Mouse (Mus musculus) E14TG2a.4 (cell line): ENCODE data around the gene Ankrd13a.

Experiments
- H3K27me3 ChIP-seq: 2 replicates; pipeline ENCODE4 v1.6.1; 2014; ENCODE audit warnings: low read length, control low read depth; ENCODE audit not compliant: insufficient read depth
- H3K36me3 ChIP-seq: 2 replicates; pipeline ENCODE4 v1.6.1; 2014; ENCODE audit warnings: low read length, control low read depth; ENCODE audit not compliant: insufficient read depth
- H3K4me1 ChIP-seq: replicated peaks from 2 replicates; pipeline ENCODE4 v1.6.1; 2014; ENCODE audit warnings: low read depth, low read length, control low read depth
- H3K4me3 ChIP-seq: replicated peaks from 2 replicates; pipeline ENCODE4 v1.5.1; 2014; ENCODE audit warnings: mild to moderate bottlenecking, low read length
- H3K9me3 ChIP-seq: 2 replicates; pipeline ENCODE4 v1.6.1; 2014; ENCODE audit warnings: low read length, control low read depth
- CTCF ChIP-seq: conservative IDR thresholded peaks from 2 replicates; pipeline ENCODE4 v1.5.1; 2014; ENCODE audit warnings: low read length
- NANOG ChIP-seq: IDR thresholded peaks from 2 replicates; pipeline ENCODE4 v1.6.1; 2014; ENCODE audit warnings: borderline replicate concordance, low read length, mixed read lengths
- POU5F1 ChIP-seq: IDR thresholded peaks from 2 replicates; pipeline ENCODE4 v1.6.1; 2014; ENCODE audit warnings: low read length, borderline replicate concordance

The Ankrd13a gene

GRCm38 (mm10) chr5:114783405-114784163 lies 9.1 kb downstream of the Ankrd13a start:
- peaks cover 83% of the 10 kb centered on the region for H3K4me1 ChIP-seq
- H3K27me3 ChIP-seq: no peaks in the 10 kb centered on the region
- no peak overlapping the region for H3K4me3 ChIP-seq
- peaks cover 33% of the 10 kb centered on the region for H3K36me3 ChIP-seq
- H3K9me3 ChIP-seq: no peaks in the 10 kb centered on the region
- TF ChIP-seq NANOG (no peak), CTCF (no peak), POU5F1 (no peak)

- TF ChIP-seq POU5F1: no peak
- no peak for TF ChIP-seq CTCF
- no peak for TF ChIP-seq NANOG
- H3K27me3 ChIP-seq: no peaks in the 10 kb centered on the region
- no peak overlapping the region for H3K4me3 ChIP-seq
- no peaks in the 10 kb centered on the region for H3K9me3 ChIP-seq
- peaks cover 85% of the 10 kb centered on the region for H3K4me1 ChIP-seq
- peaks cover 44% of the 10 kb centered on the region for H3K36me3 ChIP-seq
Measured at GRCm38 (mm10) chr5:114784622-114785165, 10.2 kb downstream of the Ankrd13a start.

- Histone ChIP-seq H3K36me3 (peaks cover 45% of the 10 kb centered on the region), H3K4me1 (peaks cover 80% of the 10 kb centered on the region), H3K9me3 (no peaks in the 10 kb centered on the region), H3K27me3 (no peaks in the 10 kb centered on the region), H3K4me3 (0 out of 2 replicates have a peak overlapping the region, but pooled peaks have one; percentile 17)
- TF ChIP-seq POU5F1 (no peak), NANOG (no peak), CTCF (no peak)
Measured at GRCm38 (mm10) chr5:114785196-114785595, 10.7 kb downstream of the Ankrd13a start.

- H3K4me1 ChIP-seq: peaks cover 77% of the 10 kb centered on the region
- TF ChIP-seq NANOG (no peak), CTCF (no peak), POU5F1 (no peak)
- 0 out of 2 replicates have a peak overlapping the region, but pooled peaks have one; percentile 23 for H3K4me3 ChIP-seq
- H3K27me3 ChIP-seq: no peaks in the 10 kb centered on the region
- peaks cover 64% of the 10 kb centered on the region for H3K36me3 ChIP-seq
- H3K9me3 ChIP-seq: no peaks in the 10 kb centered on the region
Measured at GRCm38 (mm10) chr5:114793317-114793716, 18.8 kb downstream of the Ankrd13a start.

GRCm38 (mm10) chr5:114794609-114795008 lies 20.1 kb downstream of the Ankrd13a start:
- Histone ChIP-seq H3K4me3 (peak overlapping the region; percentile 21), H3K27me3 (no peaks in the 10 kb centered on the region), H3K4me1 (peaks cover 81% of the 10 kb centered on the region), H3K36me3 (peaks cover 61% of the 10 kb centered on the region), H3K9me3 (no peaks in the 10 kb centered on the region)
- TF ChIP-seq NANOG (no peak), POU5F1 (no peak), CTCF (no peak)

- Histone ChIP-seq H3K27me3 (no peaks in the 10 kb centered on the region), H3K4me3 (peak overlapping the region; percentile 21), H3K9me3 (no peaks in the 10 kb centered on the region), H3K4me1 (peaks cover 86% of the 10 kb centered on the region), H3K36me3 (peaks cover 62% of the 10 kb centered on the region)
- TF ChIP-seq NANOG (no peak), POU5F1 (no peak), CTCF (no peak)
Measured at GRCm38 (mm10) chr5:114795231-114795630, 20.8 kb downstream of the Ankrd13a start.

GRCm38 (mm10) chr5:114795653-114796052 lies 21.2 kb downstream of the Ankrd13a start:
- Histone ChIP-seq H3K4me1 (peaks cover 90% of the 10 kb centered on the region), H3K4me3 (peak overlapping the region; percentile 21), H3K9me3 (no peaks in the 10 kb centered on the region), H3K36me3 (peaks cover 57% of the 10 kb centered on the region), H3K27me3 (no peaks in the 10 kb centered on the region)
- TF ChIP-seq NANOG: no peak
- no peak for TF ChIP-seq CTCF
- TF ChIP-seq POU5F1: no peak

GRCm38 (mm10) chr5:114796299-114797012 lies 22.0 kb downstream of the Ankrd13a start:
- peaks cover 92% of the 10 kb centered on the region for H3K4me1 ChIP-seq
- H3K9me3 ChIP-seq: no peaks in the 10 kb centered on the region
- H3K4me3 ChIP-seq: peak overlapping the region; percentile 63
- no peaks in the 10 kb centered on the region for H3K27me3 ChIP-seq
- TF ChIP-seq CTCF (no peak), POU5F1 (no peak), NANOG (no peak)
- peaks cover 49% of the 10 kb centered on the region for H3K36me3 ChIP-seq

GRCm38 (mm10) chr5:114797253-114797652 lies 22.8 kb downstream of the Ankrd13a start:
- Histone ChIP-seq H3K9me3 (peaks cover under 1% of the 10 kb centered on the region; the same call in 1 of the 2 replicates), H3K4me1 (peaks cover 91% of the 10 kb centered on the region), H3K27me3 (no peaks in the 10 kb centered on the region), H3K4me3 (peak overlapping the region; percentile 41), H3K36me3 (peaks cover 43% of the 10 kb centered on the region)
- no peak for TF ChIP-seq CTCF
- no peak for TF ChIP-seq NANOG
- TF ChIP-seq POU5F1: no peak
